Mouse (Mus musculus) liver, embryonic 14.5 days (tissue): ENCODE results near the gene Sarm1.

Experiments used
- CTCF ChIP-seq: IDR thresholded peaks from 2 replicates; pipeline ENCODE4 v1.5.1; 2016; ENCODE audit warnings: antibody characterized with exemption, low read depth, control low read depth
- EP300 ChIP-seq: IDR thresholded peaks from 2 replicates; pipeline ENCODE4 v1.6.1; 2016; ENCODE audit warnings: antibody characterized with exemption, low read depth

GRCm38 (mm10) chr11:78536080-78536689 is 38.6 kb upstream of the Sarm1 start, which contains the start of the genes Tnfaip1 and Ift20:
- TF ChIP-seq CTCF (no peak), EP300 (no peak)
